In the genomic region with DNA sequence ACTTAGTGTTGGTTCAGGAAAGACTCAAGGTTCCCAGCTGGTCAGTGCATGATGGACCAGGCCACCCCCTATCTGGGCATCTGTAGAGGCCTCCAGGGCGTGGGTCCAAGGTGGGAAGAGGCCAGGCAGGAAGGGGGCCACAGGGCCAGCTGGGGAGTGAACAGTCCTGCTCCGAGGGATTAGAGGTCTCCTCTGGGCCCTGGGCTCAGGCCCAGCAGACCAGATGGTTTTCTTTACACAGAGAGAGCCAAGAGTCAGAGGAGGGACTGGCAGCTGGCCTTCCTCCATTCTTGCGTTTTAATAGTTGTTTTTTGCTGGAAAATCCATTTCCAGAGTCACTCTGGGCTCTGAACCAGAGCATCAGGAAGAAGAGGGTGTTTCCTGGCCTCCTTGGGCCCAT, we compare ENCODE assay signal across 8 mouse cellular contexts. TPM values are rescaled to one million over a fixed set of nuclear protein-coding genes. Genes with fewer than 3 reads are reported as not detected.
DNase-seq lines count a peak whose midpoint lies in the region; ATAC-seq lines count a peak whose summit lies in the region.

No protein-coding gene starts in this region.

- no peak overlapping the region for H3K4me2 ChIP-seq in liver, embryonic 13.5 days
- H3K4me2 ChIP-seq in liver, embryonic 12.5 days, result no peak overlapping the region
- H3K4me2 ChIP-seq in embryonic facial prominence, embryonic 15.5 days (replicated peaks), result no peak overlapping the region
- no peak overlapping the region for H3K4me2 ChIP-seq in midbrain, embryonic 12.5 days (replicated peaks)

- no peak overlapping the region for H3K4me3 ChIP-seq in liver, embryonic 13.5 days (replicated peaks)
- no peak overlapping the region for H3K4me3 ChIP-seq in liver, embryonic 12.5 days
- H3K4me3 ChIP-seq in embryonic facial prominence, embryonic 15.5 days (replicated peaks), result no peak overlapping the region
- no peak overlapping the region for H3K4me3 ChIP-seq in midbrain, embryonic 12.5 days

- no peak for DNase-seq in liver, embryonic 13.5 days
- peak; percentile 76 for DNase-seq in heart, postnatal 36 days
- peak; percentile 61 to 71 for DNase-seq in layer of hippocampus, postnatal 10 days (ENCODE audit: low spot score in 2 of 2)
- peak; percentile 58 for DNase-seq in testis, postnatal 14 days (ENCODE audit: low spot score)
- no peak for DNase-seq in thymus, postnatal 4 days

- H3K9ac ChIP-seq in liver, embryonic 13.5 days, result no peak overlapping the region
- H3K9ac ChIP-seq in liver, embryonic 12.5 days, result no peak overlapping the region
- no peak overlapping the region for H3K9ac ChIP-seq in embryonic facial prominence, embryonic 15.5 days
- H3K9ac ChIP-seq in midbrain, embryonic 12.5 days (replicated peaks), result no peak overlapping the region

- H3K36me3 ChIP-seq in liver, embryonic 13.5 days, result peaks cover 53% of the 10 kb centered on the region
- peaks cover 61% of the 10 kb centered on the region for H3K36me3 ChIP-seq in liver, embryonic 12.5 days
- H3K36me3 ChIP-seq in embryonic facial prominence, embryonic 15.5 days, result peaks cover 76% of the 10 kb centered on the region
- H3K36me3 ChIP-seq in midbrain, embryonic 12.5 days, result peaks cover 83% of the 10 kb centered on the region

- 68% methylated on average over 3 of the region's 3 CpGs for WGBS in liver, embryonic 13.5 days (ENCODE audit: insufficient replicate concordance)
- 76% methylated on average over 3 of the region's 3 CpGs for WGBS in liver, embryonic 12.5 days (ENCODE audit: insufficient replicate concordance)
- WGBS in embryonic facial prominence, embryonic 15.5 days, result 50% methylated on average over 3 of the region's 3 CpGs
- 68% methylated on average over 3 of the region's 3 CpGs for WGBS in midbrain, embryonic 12.5 days

- H3K4me1 ChIP-seq in liver, embryonic 13.5 days (replicated peaks), result no peaks in the 10 kb centered on the region
- H3K4me1 ChIP-seq in liver, embryonic 12.5 days, result no peaks in the 10 kb centered on the region
- H3K4me1 ChIP-seq in embryonic facial prominence, embryonic 15.5 days, result 0 out of 2 replicates have a peak, but pooled peaks cover 8% of the 10 kb centered on the region
- H3K4me1 ChIP-seq in midbrain, embryonic 12.5 days, result no peaks in the 10 kb centered on the region

- no peaks in the 10 kb centered on the region for H3K9me3 ChIP-seq in liver, embryonic 13.5 days (replicated peaks)
- H3K9me3 ChIP-seq in liver, embryonic 12.5 days (replicated peaks), result no peaks in the 10 kb centered on the region
- no peaks in the 10 kb centered on the region for H3K9me3 ChIP-seq in embryonic facial prominence, embryonic 15.5 days (replicated peaks)
- no peaks in the 10 kb centered on the region for H3K9me3 ChIP-seq in midbrain, embryonic 12.5 days

- intact Hi-C loops in heart, postnatal 36 days (cut with DNase I), result loop anchor here (1.0 kb wide), 1 partner anchor 42 kb away; no protein-coding TSS in a partner anchor

- peak; percentile 14; the same call in 1 of the 2 replicates for ATAC-seq in liver, embryonic 13.5 days (ENCODE audit: low read depth)
- no peak for ATAC-seq in liver, embryonic 12.5 days
- 0 out of 2 replicates have a peak, but pooled peaks have one; percentile 1 for ATAC-seq in embryonic facial prominence, embryonic 15.5 days (ENCODE audit: insufficient number of reproducible peaks, low FRiP score, low TSS enrichment, low read depth)
- ATAC-seq in midbrain, embryonic 12.5 days (ENCODE audit: low FRiP score, low read depth), result no peak

- H3K27me3 ChIP-seq in liver, embryonic 13.5 days, result no peaks in the 10 kb centered on the region
- H3K27me3 ChIP-seq in liver, embryonic 12.5 days (replicated peaks), result no peaks in the 10 kb centered on the region
- H3K27me3 ChIP-seq in embryonic facial prominence, embryonic 15.5 days, result no peaks in the 10 kb centered on the region
- no peaks in the 10 kb centered on the region for H3K27me3 ChIP-seq in midbrain, embryonic 12.5 days

- H3K27ac ChIP-seq in liver, embryonic 13.5 days, result 0 out of 2 replicates have a peak overlapping the region, but pooled peaks have one; percentile 5
- no peak overlapping the region for H3K27ac ChIP-seq in liver, embryonic 12.5 days
- peak overlapping the region; percentile 49 for H3K27ac ChIP-seq in embryonic facial prominence, embryonic 15.5 days (replicated peaks)
- 0 out of 2 replicates have a peak overlapping the region, but pooled peaks have one; percentile 0 for H3K27ac ChIP-seq in midbrain, embryonic 12.5 days (replicated peaks)

RNA-seq across cellular contexts. Expression of a gene that starts 27.4 kb away (rescaled TPM):
- polyA plus RNA-seq in liver, embryonic 13.5 days (2015; fragmentation: Nextera tagmentation; extraction: Ambion mirVana), result 6.8 and 7.2 TPM in 2 replicates
- 4.8 and 5.4 TPM in 2 replicates for polyA plus RNA-seq in liver, embryonic 12.5 days (2016; fragmentation: Nextera tagmentation; extraction: Ambion mirVana)
- 13.7 and 16.6 TPM in 2 replicates for polyA plus RNA-seq in embryonic facial prominence, embryonic 15.5 days (2015; fragmentation: Nextera tagmentation; extraction: Ambion mirVana)
- 1 to 10 TPM; 2.1 to 2.6 TPM for total RNA-seq in heart, postnatal 36 days (2021)
- total RNA-seq in layer of hippocampus, postnatal 10 days (2021), result under 1 TPM; 0.45 to 0.75 TPM
- polyA plus RNA-seq in midbrain, embryonic 12.5 days (2016; fragmentation: Nextera tagmentation; extraction: Ambion mirVana), result 2.0 and 2.9 TPM in 2 replicates

RNA-seq across cellular contexts. Expression of a gene that starts 29.1 kb away (rescaled TPM):
- polyA plus RNA-seq in liver, embryonic 13.5 days (2015; fragmentation: Nextera tagmentation; extraction: Ambion mirVana), result 212 and 215 TPM in 2 replicates
- polyA plus RNA-seq in liver, embryonic 12.5 days (2016; fragmentation: Nextera tagmentation; extraction: Ambion mirVana), result 279 and 296 TPM in 2 replicates
- polyA plus RNA-seq in embryonic facial prominence, embryonic 15.5 days (2015; fragmentation: Nextera tagmentation; extraction: Ambion mirVana), result 312 and 319 TPM in 2 replicates
- total RNA-seq in heart, postnatal 36 days (2021), result 100 to 1,000 TPM; 213 to 214 TPM
- total RNA-seq in layer of hippocampus, postnatal 10 days (2021), result 100 to 1,000 TPM; 278 to 287 TPM
- 570 and 571 TPM in 2 replicates for polyA plus RNA-seq in midbrain, embryonic 12.5 days (2016; fragmentation: Nextera tagmentation; extraction: Ambion mirVana)

Comparison
In these comparisons a context has a peak if more than half of its experiments do, and no peak if none do; other contexts are left out.
1. ATAC-seq: peak in liver, embryonic 13.5 days (single experiment) and embryonic facial prominence, embryonic 15.5 days (single experiment); none in liver, embryonic 12.5 days (single experiment) and midbrain, embryonic 12.5 days (single experiment).
2. DNase-seq: peak in heart, postnatal 36 days (2 of 2), layer of hippocampus, postnatal 10 days (2 of 2) and testis, postnatal 14 days (single experiment); none in liver, embryonic 13.5 days (single experiment) and thymus, postnatal 4 days (single experiment).